Mouse (Mus musculus) liver, embryonic 16.5 days (tissue): ENCODE results near the gene Pick1. TPM values are rescaled to one million over a fixed set of nuclear protein-coding genes. Genes with fewer than 3 reads are reported as not detected.
"Not testable (repeated sequence)": the region's sequence is repeated elsewhere in the genome, so short reads cannot be mapped to it uniquely, and the experiment has no call there.

ENCODE experiments used
- ATAC-seq: fragments of 200-750 bp; cut with Nextera tagmentation; 2 replicates; pipeline ENCODE4 v1.8.0; 2017; ENCODE audit warnings: low read depth, mild to moderate bottlenecking, moderate number of reproducible peaks, moderate library complexity
- H3K27ac ChIP-seq: fragments of 300-500 bp; sonication (generic); 2 replicates; pipeline ENCODE4 v1.5.1; 2014; ENCODE audit warnings: mild to moderate bottlenecking, low read length
- H3K27me3 ChIP-seq: fragments of 300-500 bp; sonication (generic); 2 replicates; pipeline ENCODE4 v1.6.1; 2014; ENCODE audit warnings: low read depth, low read length, mixed read lengths; ENCODE audit not compliant: control insufficient read depth, insufficient read depth
- H3K36me3 ChIP-seq: fragments of 300-500 bp; sonication (generic); 2 replicates; pipeline ENCODE4 v1.6.1; 2014; ENCODE audit warnings: mild to moderate bottlenecking; ENCODE audit not compliant: control insufficient read depth, insufficient read depth
- H3K4me1 ChIP-seq: fragments of 300-500 bp; sonication (generic); 2 replicates; pipeline ENCODE4 v1.6.1; 2014; ENCODE audit warnings: low read depth, low read length, mixed read lengths; ENCODE audit not compliant: control insufficient read depth
- H3K4me2 ChIP-seq: fragments of 300-500 bp; sonication (generic); 2 replicates; pipeline ENCODE4 v1.6.1; 2014; ENCODE audit warnings: low read depth, low read length, mixed read lengths
- H3K4me3 ChIP-seq: fragments of 300-500 bp; sonication (generic); 2 replicates; pipeline ENCODE4 v1.5.1; 2014; ENCODE audit warnings: low read depth, mild to moderate bottlenecking, low read length
- H3K9ac ChIP-seq: fragments of 300-500 bp; sonication (generic); 2 replicates; pipeline ENCODE4 v1.6.1; 2014; ENCODE audit warnings: low read depth, low read length
- H3K9me3 ChIP-seq: fragments of 300-500 bp; sonication (generic); replicated peaks from 2 replicates; pipeline ENCODE4 v1.6.1; 2016; ENCODE audit warnings: low read length; ENCODE audit not compliant: control insufficient read depth
- WGBS: fragments of 180-500 bp; shearing (Covaris S2); extraction: QIAGEN DNeasy Blood & Tissue Kit; methylation state at CpG from one replicate; pipeline ENCODE4 v1.1.7; 2014; ENCODE audit not compliant: insufficient replicate concordance; 5-methylcytosine and 5-hydroxymethylcytosine counted together
- polyA plus RNA-seq: library from polyadenylated mRNA; unstranded; fragments of >200 nt; fragmentation: Nextera tagmentation; extraction: Ambion mirVana; gene quantifications from 2 replicates; pipeline ENCODE4 v1.2.1, GENCODE M21; 2015

Gene Pick1
- polyA plus RNA-seq, 1 experiment from 2014 or later, result 13.1 TPM

DNA sequence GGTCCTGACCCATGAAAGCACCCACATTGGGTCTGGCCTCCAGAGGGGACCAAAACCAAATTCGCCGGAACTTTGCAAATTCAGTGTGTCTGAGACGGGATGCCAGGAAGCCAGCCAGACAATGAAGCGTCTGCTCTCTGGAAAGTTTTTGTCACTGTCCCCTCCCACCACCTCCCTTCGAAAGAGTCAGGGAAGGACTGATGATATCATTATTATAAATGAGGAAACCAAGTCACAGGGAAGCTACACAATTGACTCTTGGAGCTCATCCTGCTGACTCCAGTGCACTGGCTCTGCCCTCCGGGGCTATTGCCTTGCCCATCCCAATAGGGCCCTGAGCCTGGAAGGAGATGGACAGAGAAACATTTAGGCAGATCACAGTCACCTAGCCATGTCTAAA, 15.4 kb upstream of the Pick1 start:
- 70% methylated on average over 6 of the region's 6 CpGs for WGBS

DNA sequence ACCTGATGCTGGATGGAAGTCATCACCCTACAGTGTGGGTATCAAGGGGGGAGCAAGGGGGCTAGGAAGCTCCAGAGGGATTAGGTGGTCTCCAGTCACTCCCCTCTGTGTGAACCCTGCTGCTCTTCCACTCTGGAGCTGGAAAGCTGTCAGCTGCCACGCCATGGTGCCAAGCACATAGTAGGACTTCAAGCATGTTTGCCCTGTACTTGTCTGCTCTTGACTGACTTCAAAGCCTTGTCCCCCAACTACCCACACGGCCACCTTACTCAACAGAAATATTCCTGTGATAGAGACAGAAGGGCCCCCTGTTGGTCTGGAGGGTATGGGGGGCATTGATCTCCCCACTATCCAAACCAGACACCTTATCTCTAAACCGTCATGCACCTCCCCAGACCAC, 12.8 kb upstream of the Pick1 start:
- Histone ChIP-seq H3K4me1 (no peaks in the 10 kb centered on the region), H3K4me3 (no peak overlapping the region), H3K9me3 (no peaks in the 10 kb centered on the region), H3K9ac (no peak overlapping the region), H3K27me3 (no peaks in the 10 kb centered on the region), H3K4me2 (no peak overlapping the region), H3K27ac (no peak overlapping the region), H3K36me3 (no peaks in the 10 kb centered on the region)
- 40% methylated on average over 3 of the region's 3 CpGs for WGBS
- no peak for ATAC-seq

More for the DNA sequence above, 15.4 kb upstream of the Pick1 start:
- Histone ChIP-seq H3K4me1 (no peaks in the 10 kb centered on the region), H3K27ac (no peak overlapping the region), H3K27me3 (no peaks in the 10 kb centered on the region), H3K36me3 (no peaks in the 10 kb centered on the region), H3K9me3 (no peaks in the 10 kb centered on the region), H3K4me3 (no peak overlapping the region), H3K4me2 (no peak overlapping the region), H3K9ac (no peak overlapping the region)
- ATAC-seq, result no peak

GRCm38 (mm10) chr15:79219572-79219971, 9.4 kb upstream of the Pick1 start:
- no peak overlapping the region for H3K4me3 ChIP-seq
- WGBS, result 10% methylated on average over 1 of the region's 1 CpGs
- no peak for ATAC-seq
- no peaks in the 10 kb centered on the region for H3K9me3 ChIP-seq
- H3K27me3 ChIP-seq, result no peaks in the 10 kb centered on the region; the same call in 1 of the 2 replicates
- no peak overlapping the region for H3K27ac ChIP-seq
- H3K9ac ChIP-seq, result no peak overlapping the region
- H3K4me1 ChIP-seq, result no peaks in the 10 kb centered on the region
- no peak overlapping the region for H3K4me2 ChIP-seq
- no peaks in the 10 kb centered on the region for H3K36me3 ChIP-seq

- peak; percentile 30; the same call in 1 of the 2 replicates for ATAC-seq
Measured at GRCm38 (mm10) chr15:79223641-79224040, 5.3 kb upstream of the Pick1 start.

GRCm38 (mm10) chr15:79224685-79225084, 4.3 kb upstream of the Pick1 start:
- Histone ChIP-seq H3K4me1 (peaks cover 3% of the 10 kb centered on the region), H3K36me3 (no peaks in the 10 kb centered on the region), H3K4me2 (no peak overlapping the region), H3K4me3 (no peak overlapping the region), H3K9me3 (no peaks in the 10 kb centered on the region), H3K27ac (no peak overlapping the region), H3K9ac (no peak overlapping the region), H3K27me3 (no peaks in the 10 kb centered on the region; the same call in 1 of the 2 replicates)
- WGBS, result 8% methylated on average over 5 of the region's 5 CpGs
- peak; percentile 32 for ATAC-seq

More at GRCm38 (mm10) chr15:79223641-79224040, 5.3 kb upstream of the Pick1 start:
- Histone ChIP-seq H3K27me3 (no peaks in the 10 kb centered on the region; the same call in 1 of the 2 replicates), H3K9me3 (no peaks in the 10 kb centered on the region), H3K27ac (no peak overlapping the region), H3K4me2 (no peak overlapping the region), H3K4me1 (no peaks in the 10 kb centered on the region), H3K36me3 (no peaks in the 10 kb centered on the region), H3K4me3 (no peak overlapping the region), H3K9ac (no peak overlapping the region)
- 36% methylated on average over 5 of the region's 5 CpGs for WGBS

GRCm38 (mm10) chr15:79225780-79226179, 3.2 kb upstream of the Pick1 start:
- H3K9me3 ChIP-seq, H3K4me1 ChIP-seq, H3K9ac ChIP-seq, ATAC-seq, H3K36me3 ChIP-seq, H3K4me2 ChIP-seq, H3K27ac ChIP-seq, H3K27me3 ChIP-seq, H3K4me3 ChIP-seq: not testable (repeated sequence)
- WGBS, result 37% methylated on average over 2 of the region's 2 CpGs

DNA sequence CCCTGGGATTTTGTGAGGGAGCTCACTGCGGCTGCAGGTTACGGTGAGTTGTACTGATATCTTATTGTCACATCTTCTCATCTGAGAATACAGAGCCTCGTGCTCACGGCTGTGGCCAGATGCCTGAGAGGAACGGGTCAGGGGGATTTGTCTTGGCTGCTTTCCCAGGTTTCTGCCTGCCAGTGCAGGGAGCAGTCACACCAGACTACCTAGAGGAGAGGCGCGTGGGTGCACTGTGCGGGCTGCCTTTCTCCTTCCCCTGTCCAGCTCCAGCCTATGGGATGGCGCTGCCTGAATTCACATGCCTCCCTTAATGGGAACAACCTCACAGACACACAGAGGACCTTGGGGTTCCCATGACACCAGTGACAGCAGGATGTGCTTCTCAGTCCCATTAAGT, 6.3 kb downstream of the Pick1 start:
- peak; percentile 74 for ATAC-seq
- peaks cover 7% of the 10 kb centered on the region; the same call in 1 of the 2 replicates for H3K36me3 ChIP-seq
- WGBS, result 69% methylated on average over 9 of the region's 9 CpGs
- H3K27ac ChIP-seq, result peak overlapping the region; percentile 24; the same call in 1 of the 2 replicates
- no peaks in the 10 kb centered on the region for H3K27me3 ChIP-seq
- no peaks in the 10 kb centered on the region; the same call in 1 of the 2 replicates for H3K4me1 ChIP-seq
- no peaks in the 10 kb centered on the region for H3K9me3 ChIP-seq
- no peak overlapping the region for H3K9ac ChIP-seq
- H3K4me2 ChIP-seq, result no peak overlapping the region
- no peak overlapping the region for H3K4me3 ChIP-seq

DNA sequence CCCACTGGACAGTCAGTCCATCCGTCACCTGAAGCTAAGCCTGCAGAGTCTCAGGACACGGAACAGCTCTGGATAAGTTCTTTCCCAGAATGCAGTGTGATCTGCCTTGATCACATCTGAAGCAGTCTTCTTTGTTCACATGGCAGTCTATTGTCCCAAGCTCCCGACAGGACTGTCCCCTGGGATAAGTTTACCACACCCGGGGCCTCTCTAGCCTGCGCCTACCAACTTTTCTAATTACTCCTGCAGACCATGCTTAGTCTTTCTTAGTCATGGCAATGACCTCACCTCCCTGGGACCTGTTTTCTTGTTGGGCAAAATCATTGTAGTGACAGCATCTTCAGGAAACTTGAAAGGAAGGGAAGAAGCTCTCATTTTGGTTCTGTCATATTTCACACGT, 9.1 kb downstream of the Pick1 start:
- 76% methylated on average over 6 of the region's 6 CpGs for WGBS
- H3K36me3 ChIP-seq, result peaks cover 13% of the 10 kb centered on the region
- no peaks in the 10 kb centered on the region; the same call in 1 of the 2 replicates for H3K4me1 ChIP-seq
- no peak overlapping the region for H3K27ac ChIP-seq
- H3K4me2 ChIP-seq, result no peak overlapping the region
- H3K4me3 ChIP-seq, result no peak overlapping the region
- H3K27me3 ChIP-seq, result no peaks in the 10 kb centered on the region
- H3K9ac ChIP-seq, result no peak overlapping the region
- ATAC-seq, result no peak
- H3K9me3 ChIP-seq, result no peaks in the 10 kb centered on the region

DNA sequence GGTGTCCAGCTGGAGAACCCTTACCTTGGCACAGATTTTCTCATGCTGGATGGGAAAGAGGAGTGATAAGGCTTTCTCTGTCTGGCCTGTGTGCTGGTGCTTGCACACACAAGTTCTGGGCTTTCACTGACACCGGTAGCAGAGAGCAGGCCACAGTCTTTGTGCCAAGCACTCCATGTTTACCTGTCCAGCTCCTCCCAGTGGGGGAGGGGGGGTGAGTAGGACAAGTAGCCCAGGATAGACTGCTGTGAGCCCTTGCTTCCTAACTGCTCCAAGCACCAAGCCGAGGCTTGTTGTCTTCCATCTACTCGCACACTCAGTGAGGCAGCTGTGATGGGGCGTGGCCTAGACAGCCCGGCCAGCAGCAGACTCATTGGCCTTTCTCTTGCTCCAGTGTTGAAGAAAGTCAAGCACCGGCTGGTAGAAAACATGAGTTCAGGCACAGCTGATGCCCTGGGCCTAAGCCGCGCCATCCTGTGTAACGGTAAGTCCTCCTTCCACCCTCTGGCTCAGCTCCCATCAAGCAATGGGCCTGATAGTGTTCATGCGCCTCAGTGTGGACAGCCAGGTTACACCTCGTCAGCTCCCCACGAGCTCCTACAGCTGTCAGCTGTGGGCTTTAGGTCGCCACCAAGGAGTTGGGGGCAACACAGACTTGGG, 13.7 kb downstream of the Pick1 start:
- no peak overlapping the region for H3K27ac ChIP-seq
- no peak overlapping the region for H3K9ac ChIP-seq
- H3K36me3 ChIP-seq, result peaks cover 13% of the 10 kb centered on the region
- ATAC-seq, result peak; percentile 20; the same call in 1 of the 2 replicates
- no peak overlapping the region for H3K4me3 ChIP-seq
- WGBS, result 67% methylated on average over 13 of the region's 13 CpGs
- H3K27me3 ChIP-seq, result no peaks in the 10 kb centered on the region
- no peak overlapping the region for H3K4me2 ChIP-seq
- no peaks in the 10 kb centered on the region for H3K9me3 ChIP-seq
- H3K4me1 ChIP-seq, result no peaks in the 10 kb centered on the region; the same call in 1 of the 2 replicates
